Mouse (Mus musculus): ENCODE results near the gene 4930564D02Rik.

Gene 4930564D02Rik

DNA sequence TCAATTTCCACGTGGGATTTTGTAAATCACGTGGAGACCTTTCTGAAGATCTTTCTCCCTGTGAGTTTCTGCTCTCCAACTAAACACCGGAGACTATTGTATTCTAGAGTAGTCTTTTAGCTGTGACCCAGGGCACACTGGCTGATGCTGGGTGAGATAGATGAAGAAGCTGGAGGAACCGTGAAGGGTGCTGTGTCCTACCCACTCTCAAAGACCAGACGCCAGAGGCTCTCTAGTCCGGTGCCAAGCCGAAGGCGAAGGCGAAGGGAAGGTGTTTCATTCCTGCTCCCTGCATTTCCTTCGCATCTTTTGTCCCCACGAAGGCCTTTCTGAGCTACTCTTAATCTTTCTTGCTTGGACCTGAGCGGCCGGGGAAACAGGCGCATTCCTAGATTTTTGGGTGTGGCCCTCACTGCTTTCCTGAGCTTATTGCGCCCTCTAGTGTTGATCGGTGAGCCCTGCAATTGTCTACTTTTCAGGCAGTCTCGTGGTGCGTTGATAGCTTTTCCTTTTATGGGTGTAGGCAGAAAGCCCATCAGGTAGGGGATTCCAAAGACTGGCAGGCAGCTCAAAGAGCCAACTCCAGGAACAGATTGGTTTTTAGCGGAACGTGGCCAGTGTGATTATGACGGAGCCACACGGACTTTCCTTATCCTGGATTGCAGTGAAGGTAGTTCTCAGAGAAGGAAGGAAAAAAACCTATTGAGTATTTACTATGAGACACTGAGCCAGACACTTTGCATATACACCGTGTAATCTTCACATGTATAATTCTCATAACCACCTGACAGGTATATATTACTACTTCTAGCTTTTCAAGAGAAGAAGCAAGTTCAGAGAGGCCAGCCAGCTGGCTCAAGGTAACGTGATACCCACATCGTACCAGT is 7.8 kb upstream of the 4930564D02Rik start:
- peak; percentile 87 for DNase-seq

DNA sequence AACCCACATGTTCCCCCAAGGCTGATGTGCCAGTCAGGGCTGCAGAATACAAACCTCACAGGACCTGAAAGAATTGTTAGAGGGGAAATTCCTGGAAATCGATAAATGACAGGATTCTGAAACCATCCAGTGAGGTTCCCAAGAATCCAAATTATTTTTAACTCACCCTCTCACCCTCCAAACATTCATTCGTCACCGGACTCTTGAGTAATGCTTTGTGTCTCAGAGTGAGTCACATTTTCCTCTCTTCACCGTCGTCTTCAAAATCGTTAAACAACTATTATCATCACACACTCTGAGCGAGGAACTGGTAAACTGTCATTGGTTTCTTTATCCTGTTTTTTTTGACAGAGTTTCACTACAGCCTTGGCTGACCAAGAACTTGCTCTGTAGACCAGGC is 6.7 kb upstream of the 4930564D02Rik start:
- DNase-seq: no peak

DNA sequence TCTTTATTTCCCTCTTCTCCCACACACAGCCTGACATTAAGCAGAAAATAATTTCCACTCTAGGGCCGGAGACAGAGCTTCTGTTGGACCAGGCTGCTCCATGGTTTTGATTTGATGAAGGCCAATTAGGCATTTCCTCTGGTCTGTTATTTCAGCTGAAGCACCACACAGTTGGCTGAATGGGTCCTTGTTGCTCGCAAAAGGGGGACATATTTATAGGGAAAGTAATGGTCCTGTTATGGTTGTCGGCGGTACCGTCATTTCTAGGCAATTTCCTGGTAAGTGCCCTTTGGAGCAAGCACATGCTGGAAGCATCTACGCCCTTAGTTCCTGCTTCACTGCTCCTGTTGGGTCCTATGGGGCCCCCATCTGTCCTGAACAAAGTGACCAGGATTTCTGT is 5.7 kb upstream of the 4930564D02Rik start:
- DNase-seq: no peak

DNA sequence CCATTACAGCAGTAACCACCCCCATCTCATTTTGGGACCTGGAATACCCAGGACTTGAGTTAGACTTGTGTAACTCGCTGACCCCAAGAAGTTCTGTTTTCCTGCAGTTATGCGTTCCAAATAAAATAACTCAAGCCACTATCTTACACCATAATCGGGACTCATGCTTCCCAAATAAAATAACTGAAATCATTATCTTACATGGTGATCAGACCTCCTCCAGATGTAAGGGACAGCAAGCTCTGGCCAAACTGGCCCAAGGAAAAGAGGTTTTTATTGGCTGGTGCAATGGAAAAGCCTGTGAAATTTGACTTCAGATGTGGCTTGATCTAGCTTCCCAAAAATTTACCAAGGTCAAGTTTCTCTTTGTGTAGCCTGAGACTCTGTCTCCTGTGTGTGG is 5.1 kb upstream of the 4930564D02Rik start:
- no peak for DNase-seq

DNA sequence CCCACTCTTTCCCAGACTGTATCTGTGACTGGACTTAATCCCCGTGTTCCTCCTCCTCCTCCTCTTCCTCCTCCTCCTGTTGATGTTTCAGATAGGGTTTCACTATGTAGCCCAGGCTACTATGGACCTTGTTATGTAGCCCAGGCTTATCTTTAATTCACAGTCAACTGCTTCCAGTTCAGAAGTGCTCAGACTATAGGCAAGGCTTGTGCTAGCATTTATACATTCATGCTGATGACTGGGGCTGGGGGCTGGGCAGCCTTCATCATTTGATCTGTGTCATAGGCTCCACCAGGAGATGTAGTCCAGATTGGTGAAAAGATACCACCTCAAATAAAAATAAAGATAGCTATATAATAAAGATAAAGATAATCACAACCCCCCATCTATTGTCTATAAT is 4.7 kb upstream of the 4930564D02Rik start:
- no peak for DNase-seq

DNA sequence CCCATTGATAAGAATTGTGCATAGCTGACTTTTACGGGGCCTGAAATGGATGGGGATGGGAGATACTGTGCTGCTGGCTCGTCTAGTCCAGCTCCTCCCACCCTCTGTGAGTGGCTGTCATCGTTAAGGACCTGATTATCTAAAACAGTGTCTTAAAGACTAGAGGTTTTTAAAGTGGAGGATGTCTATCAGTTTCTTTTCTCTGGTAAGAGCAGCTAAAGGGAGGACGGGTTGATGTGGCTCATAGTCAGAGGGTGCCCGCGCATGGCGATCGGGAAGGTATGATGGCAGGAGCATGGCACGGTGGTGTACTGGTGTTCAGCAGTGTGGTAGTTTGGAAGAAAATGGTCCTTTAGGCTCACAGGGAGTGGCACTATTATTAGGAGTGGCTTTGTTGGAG is 4.0 kb upstream of the 4930564D02Rik start:
- no peak for DNase-seq

DNA sequence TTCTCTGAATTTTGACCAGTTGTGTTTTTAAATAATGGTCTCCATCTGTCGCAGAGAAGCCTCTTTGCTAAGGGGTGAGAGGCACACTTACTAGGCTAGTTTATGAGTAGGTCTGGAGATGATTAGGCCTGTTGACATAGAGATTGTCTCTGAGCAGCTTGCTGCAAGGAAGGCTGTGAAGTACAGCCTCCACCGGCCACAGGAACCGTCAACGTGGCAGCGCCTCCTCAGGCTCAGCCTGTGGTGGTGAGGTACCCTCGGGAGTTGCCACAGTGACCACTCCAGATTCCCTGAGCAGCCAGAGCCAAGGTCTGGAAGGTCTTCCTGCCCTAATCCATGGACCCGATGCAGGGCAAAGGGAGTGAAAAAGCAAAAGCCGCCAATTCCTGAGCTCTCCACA is 3.9 kb downstream of the 4930564D02Rik start:
- DNase-seq: no peak

DNA sequence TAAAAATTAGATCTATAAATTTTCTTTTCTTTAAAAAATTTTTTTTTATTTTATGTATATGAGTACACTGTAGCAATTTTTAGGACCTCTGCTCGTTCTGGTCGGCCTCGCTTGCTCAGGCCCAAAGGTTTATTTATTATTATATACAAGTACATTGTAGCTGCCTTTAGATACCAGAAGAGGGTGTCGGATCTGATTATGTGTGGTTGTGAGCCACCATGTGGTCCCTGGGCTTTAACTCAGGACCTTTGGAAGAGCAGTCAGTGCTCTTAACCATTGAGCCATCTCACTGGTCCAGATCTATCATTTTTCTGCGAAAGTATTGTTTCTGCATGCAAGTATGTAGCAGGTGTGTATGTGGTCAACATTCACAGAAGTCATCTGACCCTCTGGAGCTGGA is 4.6 kb downstream of the 4930564D02Rik start:
- no peak for DNase-seq

DNA sequence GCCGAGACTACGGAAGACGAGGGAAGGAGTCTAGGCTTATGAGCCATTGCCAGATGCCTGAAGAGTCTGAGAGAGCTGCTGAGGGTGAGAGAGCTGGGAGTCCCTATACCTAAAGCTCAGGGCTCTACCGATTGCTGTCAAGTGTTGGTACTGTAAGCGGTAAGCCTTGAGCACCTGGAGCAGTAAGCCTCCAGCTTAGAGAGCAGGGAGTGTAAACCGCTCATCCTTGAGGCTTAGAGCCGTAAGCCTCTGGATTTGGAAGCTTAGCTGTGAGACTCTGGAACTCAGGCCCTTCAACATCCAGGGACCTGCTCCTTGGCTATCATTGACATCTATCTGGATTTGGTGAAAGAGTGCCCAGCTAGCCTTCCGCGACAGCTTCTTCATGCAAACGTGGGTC is 5.9 kb downstream of the 4930564D02Rik start:
- DNase-seq: no peak

DNA sequence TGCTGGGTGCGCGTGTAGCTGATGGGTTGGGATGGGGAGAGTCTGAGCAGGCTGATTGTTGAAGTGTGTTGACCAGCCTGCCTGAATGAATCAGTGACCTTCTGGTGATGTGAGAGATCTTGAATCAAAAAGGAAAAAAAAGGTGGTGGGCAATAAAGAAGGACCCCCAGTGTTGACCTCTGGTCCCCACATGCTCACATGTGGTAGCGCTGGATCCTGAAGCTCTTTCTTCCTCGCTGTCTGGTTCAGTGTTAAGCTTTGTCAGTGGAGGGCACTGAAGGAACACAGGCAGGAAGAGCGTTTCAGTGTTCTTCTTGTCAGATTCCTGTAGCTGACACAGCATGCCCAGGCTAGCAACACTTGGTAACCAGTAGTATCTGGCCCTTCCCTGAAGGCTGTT is 9.2 kb downstream of the 4930564D02Rik start:
- no peak for DNase-seq

DNA sequence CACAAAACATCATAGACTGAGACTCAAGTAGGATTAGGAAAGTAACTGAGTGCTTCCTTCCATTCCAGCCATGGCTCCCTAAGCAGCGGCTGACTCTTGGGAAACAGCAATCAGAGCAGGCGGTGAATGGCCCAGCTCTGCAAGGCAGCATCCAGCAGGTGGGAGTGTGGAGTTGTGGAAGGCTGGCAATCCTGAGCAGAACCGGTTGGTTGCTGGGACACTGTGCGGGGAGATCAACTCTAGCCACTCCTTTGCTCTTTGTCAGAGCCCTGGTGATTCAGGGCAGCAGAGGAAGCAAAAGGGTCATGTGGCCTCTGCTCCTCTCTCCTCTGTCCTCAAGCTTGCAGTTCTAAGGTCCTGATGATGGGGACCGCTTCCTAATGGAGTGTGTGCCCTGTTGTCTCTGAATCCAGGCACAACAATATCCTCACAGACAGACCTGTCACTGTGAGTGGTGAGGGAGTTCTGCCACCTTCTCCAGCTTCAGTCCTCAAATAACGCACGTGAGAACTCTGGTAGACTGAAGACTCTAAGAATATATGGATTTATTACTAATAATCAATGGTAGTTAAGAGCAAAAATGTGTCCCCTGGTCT is 11.7 kb downstream of the 4930564D02Rik start:
- peak; percentile 57 for DNase-seq

DNA sequence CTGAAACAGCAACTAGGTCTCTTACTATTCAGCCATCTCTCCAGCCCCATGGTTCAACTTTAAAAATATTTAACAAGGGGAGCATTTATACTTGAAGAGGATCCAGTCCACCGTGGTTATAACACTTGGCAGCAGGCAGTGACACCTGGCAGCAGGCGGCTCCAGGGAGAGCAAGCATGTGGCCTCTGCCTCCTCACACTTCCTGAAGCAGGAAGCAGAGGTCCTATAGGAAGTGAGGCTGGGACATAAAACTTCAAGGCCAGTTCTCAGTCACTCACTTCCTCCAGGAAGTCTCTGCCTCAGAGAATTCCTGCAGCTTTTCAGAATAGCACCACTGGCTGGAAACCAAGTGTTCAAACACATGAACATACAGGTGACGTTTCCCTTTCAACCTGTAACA is 20.7 kb downstream of the 4930564D02Rik start:
- no peak for DNase-seq

DNA sequence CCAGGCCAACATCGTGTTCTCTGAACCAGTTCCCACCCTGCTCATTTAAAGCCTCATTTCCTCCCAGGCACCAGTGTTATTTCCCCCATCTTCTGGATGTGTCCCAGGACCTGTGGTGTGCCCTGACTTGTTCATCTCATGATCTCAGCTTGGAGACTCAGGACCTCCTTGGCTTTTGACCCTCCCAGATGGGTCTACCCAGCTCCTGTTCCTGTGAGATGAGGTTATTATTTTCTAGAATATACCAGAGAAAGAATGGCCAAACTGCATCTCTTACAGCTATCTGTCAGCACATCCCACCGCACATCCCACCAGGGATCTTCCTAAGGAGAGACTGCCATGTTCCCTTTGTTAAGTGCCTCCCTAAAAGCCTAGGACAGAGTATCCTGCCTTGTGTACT is 22.0 kb downstream of the 4930564D02Rik start:
- no peak for DNase-seq

DNA sequence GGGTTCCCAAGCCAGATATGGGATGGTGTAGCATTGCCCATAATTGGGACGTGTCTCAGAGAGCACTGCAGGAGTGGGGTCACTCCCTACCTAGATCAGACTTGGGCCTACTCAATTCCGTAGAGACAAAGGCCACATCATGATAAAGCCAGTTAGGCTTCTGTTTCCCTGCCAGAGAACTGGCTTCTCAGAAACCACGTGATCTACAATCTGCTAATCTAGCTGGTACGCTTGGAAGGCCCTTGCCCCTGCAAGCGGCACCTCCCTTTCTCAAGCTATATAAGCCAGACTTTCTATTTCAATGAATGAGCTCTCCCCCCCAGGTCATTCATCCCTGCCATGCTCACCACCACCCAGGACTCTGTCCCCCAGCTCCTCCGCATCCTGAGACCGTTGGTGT is 23.5 kb downstream of the 4930564D02Rik start:
- no peak for DNase-seq

DNA sequence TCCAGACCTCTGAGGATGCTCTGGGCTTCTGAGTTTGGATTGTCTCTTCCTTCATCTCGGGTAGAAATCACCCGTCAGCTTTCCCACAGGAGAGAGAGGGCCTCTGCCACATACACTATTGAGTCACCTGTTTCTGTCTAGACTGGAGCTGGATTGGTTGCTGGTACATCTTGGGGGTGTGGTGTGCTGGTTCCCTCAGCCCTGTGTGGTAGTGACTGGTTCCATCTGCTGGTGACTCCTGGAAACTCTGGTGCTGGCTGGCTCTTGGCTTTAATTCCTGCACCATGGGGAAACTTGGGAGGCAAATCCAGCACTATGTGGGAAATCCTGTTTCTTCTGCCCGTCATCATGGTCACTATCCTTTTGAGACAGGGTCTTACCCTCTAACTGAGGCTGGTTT is 24.3 kb downstream of the 4930564D02Rik start:
- DNase-seq: no peak

DNA sequence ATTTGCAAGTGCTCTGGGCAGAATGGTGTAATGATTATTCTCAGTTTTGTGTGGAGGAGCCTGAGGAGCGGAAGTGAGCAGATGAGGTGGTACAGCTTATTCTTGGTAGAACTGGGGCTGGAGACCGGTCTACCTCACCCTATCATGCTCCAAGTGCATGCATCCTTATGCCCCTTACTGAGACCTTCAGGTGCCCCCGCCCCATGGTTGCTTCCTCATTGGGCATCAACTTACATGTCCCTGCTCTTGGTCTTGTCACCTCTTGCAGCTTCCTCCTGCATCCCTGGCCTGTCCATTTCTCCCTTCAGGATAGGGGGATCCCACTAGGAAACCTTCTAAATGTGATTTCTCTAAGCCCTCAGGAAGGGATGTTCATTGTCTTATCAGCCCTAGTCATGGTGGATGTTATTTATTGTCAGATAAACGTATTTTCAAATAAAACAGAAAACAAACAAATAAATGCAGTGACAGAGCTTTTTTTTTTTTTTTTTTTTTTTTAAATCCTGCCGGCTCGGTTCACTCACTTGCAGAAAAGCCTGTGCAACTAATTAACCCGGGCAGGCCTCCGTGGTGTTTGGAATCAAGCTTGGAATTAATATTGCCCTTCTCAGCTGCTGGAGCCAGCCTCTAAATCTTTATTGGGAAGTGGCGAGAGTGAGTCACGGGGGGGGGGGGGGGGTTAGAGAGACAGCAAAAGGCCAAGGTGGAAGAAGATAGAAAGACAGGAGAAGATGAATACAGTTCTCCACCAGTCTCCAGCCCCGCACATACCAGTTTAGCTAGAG is 26.3 kb downstream of the 4930564D02Rik start:
- DNase-seq: no peak

DNA sequence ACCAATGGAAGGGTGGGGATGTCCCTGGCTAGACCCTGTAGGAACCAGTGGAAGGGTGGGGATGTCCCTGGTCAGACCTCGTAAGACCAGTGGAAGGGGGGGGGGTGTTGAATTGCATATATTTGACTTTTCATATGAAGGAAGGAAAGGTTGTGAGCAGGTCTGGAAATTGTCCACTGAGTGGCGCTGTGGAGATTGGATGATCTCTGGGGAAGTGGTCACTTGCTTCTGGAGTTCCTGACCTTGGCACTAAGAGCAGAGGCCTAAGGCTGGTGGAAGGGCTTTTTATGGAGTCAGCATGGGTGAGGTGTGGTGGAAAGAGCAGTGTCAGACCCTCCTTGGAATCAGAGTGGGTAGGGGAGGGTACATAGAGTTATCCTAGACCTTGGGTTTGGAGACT is 27.8 kb downstream of the 4930564D02Rik start:
- DNase-seq: no peak

DNA sequence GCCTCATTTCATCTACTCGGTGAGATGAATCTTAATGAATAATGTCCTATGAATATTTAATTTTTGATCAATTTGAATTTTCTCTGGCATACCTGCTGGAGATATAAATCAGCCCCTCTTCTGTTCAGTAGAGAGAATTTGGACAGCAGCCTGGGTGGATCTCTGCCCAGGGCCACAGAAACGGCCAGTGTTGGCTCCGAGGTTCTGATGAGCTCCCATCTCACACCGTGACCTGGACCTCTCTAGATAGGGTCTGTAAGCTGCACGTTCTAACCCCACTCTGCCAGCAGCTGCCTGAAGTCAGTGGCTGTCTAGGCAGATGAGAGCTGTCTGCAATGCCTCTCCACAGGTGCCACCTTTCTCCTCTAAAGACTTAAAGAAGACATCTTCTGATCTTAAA is 28.4 kb downstream of the 4930564D02Rik start:
- no peak for DNase-seq

DNA sequence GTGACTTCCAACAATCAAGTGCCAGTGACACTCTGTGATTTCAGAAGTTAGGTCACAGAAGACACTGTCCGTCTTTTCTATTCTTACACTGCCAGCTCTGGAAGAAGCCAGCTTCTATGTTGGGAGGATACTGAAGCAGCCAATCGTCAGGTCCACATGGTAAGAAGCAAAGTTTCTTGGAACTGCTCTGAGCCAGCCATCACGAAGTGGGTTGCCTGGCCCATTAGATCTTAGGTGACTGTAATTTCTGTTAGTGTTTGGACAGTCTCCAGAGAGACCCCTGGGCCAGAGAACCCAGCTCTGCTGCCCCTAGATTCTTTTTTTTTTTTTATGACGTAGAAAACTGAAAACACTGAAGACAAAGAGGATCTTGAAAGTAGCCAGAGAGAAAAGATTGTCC is 30.9 kb downstream of the 4930564D02Rik start:
- DNase-seq: no peak

DNA sequence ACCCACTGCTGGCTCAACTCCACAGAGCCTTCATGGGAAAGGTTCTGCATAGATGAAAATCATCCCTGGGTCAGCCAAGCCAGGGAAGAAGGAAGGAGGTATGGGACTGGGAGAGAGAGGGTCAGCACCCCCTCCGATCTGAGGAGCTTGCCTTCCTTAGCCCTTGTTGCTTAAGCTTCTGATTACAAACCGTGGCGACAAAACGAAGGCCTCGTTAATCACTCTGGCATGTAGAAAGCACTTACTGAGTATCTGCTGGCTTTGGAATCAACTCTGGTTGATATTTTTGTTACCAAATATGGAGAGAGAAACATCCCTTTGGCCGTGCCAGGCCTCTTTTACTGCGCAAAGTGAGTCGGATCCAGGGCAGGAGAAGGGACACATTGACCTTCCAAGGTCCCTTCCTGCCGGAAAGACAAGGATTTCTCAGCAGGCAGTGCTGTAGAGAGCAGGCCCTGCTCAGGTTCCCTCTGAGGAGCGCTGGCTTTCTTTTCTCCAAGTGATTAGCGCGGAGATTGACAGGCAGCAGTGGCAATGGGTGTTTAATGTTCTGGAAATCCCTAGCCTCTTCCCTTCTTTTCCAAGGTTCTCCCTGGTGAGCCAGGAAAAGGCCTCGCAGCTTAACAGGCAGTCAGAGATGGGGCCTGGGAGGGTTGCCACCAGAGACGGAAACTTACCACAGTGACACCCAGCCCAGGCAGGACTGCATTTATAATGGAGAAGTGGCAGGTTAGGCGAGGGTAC is 33.1 kb downstream of the 4930564D02Rik start:
- DNase-seq: no peak

DNA sequence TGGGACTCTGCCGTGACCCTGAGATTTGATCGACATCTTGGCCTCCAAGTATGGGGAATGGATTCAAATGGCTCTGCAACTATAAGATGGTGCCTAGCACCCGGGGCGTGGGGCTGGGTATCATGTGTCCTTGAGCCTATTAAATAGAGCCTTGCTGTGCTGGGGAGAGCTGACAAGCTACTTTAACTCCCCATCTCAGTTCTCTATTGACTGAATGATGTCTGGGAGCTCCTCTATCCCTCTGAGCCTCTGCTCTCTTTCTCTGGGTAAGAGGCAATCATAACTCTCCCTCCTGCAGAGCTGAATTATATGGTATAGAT is 33.6 kb downstream of the 4930564D02Rik start:
- no peak for DNase-seq

DNA sequence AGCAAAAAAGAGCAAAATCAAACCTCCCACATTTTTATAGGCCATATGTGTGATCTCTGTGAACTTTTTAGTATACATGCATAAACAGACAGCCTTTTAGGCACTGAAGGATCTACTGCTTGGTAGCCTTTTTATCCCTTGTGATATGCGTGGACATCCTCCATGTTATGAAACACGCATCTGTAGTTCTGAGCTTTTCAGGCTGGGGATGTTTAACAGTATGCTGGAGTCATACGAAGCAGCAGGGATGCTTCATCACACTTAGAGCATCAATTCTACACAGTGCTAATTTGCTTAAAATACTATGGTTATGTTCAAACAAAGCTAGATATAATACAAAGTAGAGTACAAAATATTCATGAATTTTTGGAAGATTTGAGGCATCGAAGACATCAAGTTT is 39.2 kb downstream of the 4930564D02Rik start:
- DNase-seq: no peak

DNA sequence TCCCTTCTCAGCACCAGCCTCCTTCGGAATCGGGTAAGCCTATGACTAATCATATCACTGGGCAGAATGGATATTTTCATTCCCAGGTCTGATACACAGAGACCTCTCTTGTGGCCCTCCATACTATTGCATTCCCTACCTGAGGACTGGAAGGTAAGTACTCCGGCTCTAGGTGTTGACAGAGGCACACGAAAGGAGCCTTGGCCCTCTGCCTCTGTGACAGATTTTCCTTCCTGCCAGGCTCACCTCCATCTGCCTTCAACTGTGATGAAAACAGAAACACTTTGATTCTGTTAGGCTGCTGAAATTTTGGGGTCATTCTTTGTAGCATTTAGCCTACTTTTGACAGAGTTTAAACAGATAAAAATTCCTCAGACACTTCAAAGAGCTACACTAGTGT is 47.2 kb downstream of the 4930564D02Rik start:
- DNase-seq: peak; percentile 61
